Mouse (Mus musculus) adrenal gland, adult (tissue): ENCODE measurements around the gene Ncaph2.

Experiments used
- DNase-seq, 2 experiments: peaks; one replicate each; pipeline ENCODE4 v3.0.0; 2022 to 2023; ENCODE audit warnings: low spot score in 1 of 2; ENCODE audit not compliant: inconsistent age in 2 of 2

Ncaph2 gene

DNA sequence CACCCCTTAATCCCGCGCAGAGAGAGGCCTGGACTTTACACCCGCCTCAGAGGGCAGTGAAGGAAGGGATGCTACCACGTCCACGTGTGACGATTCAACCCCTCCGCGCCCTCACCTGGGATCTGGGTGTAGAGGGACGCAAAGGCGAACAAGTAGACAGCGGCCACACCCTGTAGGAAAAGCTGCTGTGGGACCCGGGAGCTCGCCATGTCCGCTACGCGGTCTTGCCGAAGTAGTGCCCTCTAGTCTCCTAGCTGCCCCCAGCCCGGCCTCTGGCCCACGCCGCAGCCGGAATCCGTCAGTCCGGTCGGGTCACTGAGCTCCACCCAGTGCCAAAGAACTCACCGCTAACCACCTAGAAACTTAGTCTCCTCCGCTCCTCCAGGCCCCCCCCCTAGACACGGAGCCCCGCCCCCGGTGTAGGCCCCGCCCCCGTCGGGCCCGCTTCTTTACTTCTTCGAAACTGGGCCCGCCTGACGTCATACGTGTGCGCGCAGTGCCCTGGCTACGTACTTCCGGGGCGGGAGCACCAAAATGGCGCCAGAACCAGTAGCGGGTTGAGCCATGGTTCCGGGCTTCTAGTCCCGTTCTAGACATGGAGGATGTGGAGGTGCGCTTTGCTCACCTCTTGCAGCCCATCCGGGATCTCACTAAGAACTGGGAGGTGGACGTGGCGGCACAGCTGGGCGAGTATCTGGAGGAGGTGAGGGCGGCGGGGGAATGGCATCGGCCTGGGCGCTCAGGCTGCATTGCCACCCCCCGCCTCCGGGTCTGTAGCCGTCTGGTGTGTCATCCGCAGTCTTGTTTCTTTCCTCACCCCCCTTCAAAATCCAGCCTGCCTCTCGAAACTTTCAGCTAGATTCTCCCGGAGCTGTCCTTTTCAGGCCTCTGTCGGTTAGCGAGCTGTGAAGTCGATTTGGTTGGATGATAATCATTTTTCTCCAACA is at the start of gene Ncaph2, which contains the start of gene Lmf2:
Gene Ncaph2 (plus strand): TSS at position 479 of the 947 bp plus-strand sequence.
Gene Lmf2 (minus strand): TSS at position 419 of the 947 bp plus-strand sequence.
- peak; percentile 95 to 98 for DNase-seq

DNA sequence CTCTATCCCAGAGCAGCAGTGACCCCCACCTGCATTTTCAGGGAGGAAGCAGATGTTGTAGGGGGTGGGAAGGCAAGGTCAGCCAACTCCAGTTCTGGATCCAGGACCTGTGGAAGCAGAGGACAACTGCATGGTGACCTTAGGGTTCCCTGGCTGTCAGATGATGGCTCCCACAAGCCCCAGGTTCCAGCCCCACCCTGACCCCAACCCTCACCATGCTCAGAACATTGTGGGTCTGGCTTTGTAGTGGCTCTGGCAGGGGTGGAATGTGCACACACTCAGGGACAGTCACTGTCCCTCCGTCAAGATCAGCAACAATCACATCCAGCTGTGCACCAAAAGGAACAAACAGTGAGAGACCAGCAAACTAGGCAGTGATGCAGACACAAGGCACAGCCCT is 49.6 kb upstream of the Ncaph2 start:
- no peak for DNase-seq

DNA sequence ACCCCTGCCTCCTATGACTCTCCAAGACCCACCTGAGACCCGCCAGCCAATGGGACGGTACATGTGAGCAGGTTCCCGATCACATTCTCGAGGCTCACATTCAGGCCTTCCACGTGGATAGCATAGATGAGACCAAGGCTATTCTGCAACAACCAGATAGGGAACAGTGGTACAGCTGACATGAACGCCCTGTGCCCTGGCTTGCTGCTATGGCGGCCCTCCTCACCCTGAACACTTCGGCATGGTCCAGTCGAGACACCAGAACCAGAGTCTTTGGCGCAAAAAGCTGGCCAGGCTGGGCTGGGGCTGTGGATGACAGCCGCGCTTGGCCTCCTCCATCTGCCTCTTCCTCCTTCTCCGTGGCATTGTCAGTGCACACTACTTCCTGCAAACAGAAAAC is 48.1 kb upstream of the Ncaph2 start:
- peak in 1 of 2 experiments; percentile 5 for DNase-seq

GRCm38 (mm10) chr15:89308406-89309139 is 46.9 kb upstream of the Ncaph2 start:
- peak in 1 of 2 experiments; percentile 5 for DNase-seq

DNA sequence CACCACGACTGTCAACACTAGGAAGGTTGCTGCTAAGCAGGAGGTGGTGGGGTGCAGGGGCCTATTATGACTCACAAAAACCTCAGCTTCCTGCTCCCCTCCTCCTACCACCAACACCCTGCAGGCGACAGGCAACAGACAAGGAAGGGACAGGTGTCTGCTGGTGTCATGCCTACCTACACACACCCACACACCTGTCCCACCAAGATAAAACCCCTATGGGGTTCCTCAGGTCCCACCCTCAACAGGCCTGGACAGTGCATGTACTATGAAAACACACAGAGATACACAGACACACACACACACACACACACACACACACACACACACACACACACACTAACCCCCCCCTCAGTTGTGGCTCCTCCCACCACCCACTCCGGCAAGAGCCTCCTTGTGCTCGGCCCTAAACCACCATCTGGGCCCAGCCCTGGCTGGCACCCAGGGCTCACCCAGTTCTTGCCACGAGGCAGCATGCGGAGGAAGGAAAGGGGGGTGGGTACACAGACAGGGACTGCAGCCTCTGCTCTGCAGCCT is 45.5 kb upstream of the Ncaph2 start:
- DNase-seq: peak; percentile 17 to 27

DNA sequence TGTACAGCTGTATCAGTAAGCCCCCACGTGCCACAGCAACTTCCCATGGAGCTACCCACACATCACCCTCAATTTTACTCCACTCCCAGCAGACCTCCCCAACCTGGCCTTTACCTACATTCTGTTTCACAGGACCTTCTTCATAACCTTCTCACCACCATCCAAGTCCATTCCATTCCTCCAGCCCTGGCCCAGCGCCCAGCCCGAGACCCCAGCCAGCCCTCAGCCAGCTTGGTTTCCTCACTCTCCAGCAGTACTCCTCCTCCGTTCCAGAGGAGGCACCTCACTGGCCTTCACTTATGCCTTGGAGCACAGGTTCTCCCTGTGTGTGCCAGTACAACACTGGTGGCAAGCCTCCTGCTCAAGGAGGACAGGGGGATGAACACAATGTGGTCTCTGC is 42.2 kb upstream of the Ncaph2 start:
- peak; percentile 21 to 40 for DNase-seq

- DNase-seq: peak in 1 of 2 experiments; percentile 52
These were observed 41.4 kb upstream of the Ncaph2 start for GRCm38 (mm10) chr15:89314107-89314506.

DNA sequence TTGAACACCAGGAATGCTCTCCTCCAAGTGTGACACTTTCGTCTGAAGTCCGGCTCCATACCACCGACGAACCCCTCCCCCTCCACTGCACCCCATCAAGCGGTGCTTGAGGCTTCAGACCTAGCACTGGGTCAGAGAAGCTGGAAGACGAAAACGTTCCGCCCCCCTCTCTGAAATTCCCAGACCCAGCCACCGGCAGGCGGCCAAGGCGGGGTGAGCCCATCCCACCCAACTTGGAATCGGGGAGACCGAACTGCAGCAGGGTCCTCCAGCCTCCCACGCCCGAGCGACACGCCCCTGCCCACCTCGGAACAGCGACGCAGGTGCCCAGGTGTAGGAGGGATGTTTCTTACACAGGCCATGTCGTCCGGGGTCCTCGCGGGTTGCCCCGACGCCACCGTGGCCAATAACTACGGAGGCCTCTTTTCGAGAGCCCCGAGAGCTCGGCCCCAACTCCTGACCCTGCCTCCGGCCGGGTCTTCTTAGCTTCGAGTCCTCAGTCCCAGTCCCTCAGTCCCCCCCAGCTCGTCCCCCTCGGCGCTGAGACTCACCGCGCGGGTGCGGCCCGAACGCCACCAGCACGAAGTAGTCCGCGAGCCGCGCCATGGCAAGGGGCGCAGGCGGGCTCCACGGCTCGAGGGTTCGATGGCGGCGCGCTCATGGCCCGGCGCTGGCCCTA is 40.9 kb upstream of the Ncaph2 start:
- DNase-seq: peak in 1 of 2 experiments; percentile 70

DNA sequence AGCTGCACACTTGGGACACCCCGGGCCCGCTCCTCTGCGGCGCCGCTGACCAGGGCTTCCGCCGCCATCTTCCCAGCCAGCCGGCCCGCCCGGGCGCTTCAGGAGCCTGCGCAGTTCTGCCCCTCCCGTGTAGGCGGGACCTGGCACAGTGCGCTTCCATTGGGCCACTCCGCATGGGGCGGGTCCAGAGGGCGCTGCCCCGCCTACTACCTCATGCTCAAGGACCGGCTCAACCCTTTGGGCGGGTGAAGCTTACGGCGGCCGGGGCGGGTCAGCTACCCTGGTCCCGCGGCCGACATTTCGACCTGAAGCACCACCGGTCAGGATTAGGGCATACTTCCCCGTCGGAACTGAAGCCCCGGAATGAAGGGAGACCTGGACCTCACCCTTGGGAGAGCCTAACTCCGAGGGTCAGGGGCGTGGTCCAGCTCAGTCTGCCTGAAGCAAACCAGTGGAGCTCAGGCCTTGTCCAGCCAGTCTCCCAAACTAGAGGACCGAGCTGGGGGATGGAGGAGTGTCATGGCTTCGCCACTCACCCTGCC is 40.3 kb upstream of the Ncaph2 start, which contains the start of gene Sbf1:
Gene Sbf1 (minus strand): TSS at position 122 of the 542 bp plus-strand sequence.
- peak; percentile 99 for DNase-seq

- DNase-seq: peak; percentile 23 to 50
These were observed 39.4 kb upstream of the Ncaph2 start for GRCm38 (mm10) chr15:89316146-89316545.

DNA sequence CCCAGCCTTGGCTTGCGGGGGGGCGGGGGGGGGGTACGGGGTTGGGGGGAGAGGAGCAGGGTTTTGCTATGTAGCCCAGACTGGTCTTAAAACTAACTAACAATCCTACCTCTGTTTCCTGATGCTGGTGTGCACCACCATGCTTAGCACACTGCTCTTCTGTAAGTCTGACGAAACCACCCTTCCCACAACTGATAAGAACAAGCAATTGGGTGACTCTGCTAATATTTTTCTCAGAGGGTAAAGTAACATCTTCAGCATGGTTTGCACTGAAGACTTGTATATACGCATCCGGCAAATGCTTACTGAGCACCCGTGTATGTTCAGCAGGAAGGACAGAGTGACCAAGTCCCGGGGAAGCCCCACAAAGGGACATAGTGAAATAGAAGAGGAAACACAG is 34.3 kb upstream of the Ncaph2 start:
- DNase-seq: no peak

DNA sequence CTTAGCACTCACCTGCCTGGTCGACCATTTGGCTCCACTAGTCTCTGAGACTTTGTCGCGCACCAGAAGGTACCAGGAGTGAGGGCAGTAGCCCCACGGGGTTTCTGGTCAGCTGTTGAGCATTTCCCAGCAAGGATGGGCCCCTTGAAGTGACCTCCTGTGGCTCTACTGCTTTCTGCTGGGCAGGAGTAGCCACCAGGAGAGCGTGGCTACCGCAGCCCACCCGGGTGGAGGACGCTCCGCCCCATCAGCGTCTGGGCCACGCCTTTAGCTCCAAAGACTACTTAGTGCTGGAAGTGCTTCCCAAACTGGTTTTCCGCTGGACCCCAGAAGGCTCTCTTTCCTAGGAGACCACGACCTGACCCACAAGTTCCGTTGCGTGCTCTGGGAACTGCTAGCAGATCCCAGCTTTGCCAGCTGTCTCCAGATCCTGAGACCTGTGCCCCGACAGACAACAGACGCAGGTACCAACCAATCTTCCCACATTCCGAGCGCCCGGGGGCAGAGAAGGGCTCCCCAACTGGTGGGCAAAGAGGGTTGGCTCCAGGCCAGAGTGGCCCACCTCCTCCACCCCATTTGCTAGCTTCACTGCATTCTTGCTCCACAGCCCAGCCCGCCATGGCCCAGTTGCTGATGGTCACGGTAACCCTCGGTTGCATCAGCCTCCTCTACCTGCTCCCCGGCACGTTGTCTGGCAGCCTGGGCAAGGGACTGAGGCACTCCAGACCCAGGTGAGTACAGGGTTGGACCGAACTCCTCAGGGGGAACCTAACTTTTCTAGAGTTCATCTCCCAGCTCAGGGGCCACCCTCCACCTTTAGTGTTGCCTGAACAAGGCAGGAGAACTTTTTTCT is 32.6 kb upstream of the Ncaph2 start, which contains the start of gene Adm2:
Gene Adm2 (plus strand): TSS at position 51 of the 853 bp plus-strand sequence.
- no peak for DNase-seq

DNA sequence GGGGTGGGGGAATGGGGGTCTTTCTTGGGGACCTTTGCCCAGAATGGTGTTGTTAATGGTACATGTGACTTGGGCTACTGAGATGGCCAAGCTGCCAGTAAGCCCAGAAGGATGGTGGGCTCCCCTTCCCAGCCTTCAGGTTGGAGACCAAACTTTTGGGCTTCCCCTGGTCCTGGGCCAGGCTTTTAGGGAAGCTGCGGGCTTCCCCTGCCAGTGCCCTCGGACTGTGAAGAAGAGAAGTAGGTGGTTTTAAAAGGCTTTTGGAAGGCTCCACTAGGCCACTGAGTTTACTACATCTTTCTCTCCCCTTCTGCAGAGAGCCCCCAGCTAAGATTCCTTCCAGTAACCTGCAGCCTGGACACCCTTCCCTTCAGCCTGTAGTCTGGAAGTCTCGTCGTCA is 31.9 kb upstream of the Ncaph2 start:
- no peak for DNase-seq

- no peak for DNase-seq
These were observed 29.1 kb upstream of the Ncaph2 start for GRCm38 (mm10) chr15:89326441-89326840.

- DNase-seq: no peak
These were observed 21.2 kb upstream of the Ncaph2 start, which contains the start of gene Miox for GRCm38 (mm10) chr15:89334271-89334670. Gene Miox (plus strand): TSS chr15:89334398.

DNA sequence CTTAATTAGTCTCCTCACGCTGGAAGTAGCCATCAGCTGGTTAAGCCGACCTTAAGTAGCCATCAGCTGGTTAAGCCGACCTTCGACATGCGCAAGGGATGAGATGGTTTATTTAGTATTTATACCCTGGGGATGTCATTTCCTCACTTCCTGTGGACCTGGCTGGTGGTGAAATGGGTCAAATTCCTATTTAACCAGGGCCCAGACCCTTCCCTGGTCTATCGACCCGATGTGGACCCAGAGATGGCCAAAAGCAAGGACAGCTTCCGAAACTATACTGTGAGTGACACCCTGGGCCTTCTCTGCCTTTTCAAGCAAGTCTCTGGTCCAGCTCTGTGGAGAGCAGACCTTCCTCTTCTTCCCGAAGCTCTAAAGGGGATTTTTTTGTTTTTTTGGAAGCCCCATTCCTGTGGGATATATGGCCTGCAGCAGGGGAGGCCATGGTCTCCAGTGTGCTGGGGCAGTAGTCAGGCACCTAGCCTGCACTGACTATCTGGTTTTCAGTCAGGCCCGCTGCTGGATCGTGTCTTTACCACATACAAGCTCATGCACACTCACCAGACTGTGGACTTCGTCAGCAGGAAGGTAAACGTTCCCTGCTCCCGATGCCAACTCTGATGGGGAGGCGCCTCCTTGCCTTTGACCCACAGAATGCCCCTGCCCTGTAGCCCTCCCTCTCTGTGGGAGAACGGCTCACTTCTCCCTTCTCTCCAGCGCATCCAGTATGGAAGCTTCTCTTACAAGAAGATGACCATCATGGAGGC is 20.6 kb upstream of the Ncaph2 start:
- DNase-seq: no peak

DNA sequence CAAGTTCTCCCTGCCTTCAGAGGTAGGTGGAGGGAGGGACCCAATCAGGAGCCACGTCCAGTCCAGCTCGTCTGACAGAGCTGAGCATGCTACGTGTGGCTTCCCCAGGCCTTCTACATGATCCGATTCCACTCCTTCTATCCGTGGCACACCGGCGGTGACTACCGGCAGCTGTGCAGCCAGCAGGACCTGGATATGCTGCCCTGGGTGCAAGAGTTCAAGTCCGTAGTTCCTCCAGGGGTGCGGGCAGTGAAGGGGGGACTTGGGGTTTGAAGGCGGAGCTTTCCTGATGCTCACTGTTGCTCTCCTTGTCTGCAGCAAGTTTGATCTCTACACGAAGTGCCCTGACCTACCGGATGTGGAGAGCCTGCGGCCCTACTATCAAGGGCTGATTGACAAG is 19.1 kb upstream of the Ncaph2 start:
- DNase-seq: no peak

- no peak for DNase-seq
These were observed 15.8 kb upstream of the Ncaph2 start for GRCm38 (mm10) chr15:89339696-89340095.

DNA sequence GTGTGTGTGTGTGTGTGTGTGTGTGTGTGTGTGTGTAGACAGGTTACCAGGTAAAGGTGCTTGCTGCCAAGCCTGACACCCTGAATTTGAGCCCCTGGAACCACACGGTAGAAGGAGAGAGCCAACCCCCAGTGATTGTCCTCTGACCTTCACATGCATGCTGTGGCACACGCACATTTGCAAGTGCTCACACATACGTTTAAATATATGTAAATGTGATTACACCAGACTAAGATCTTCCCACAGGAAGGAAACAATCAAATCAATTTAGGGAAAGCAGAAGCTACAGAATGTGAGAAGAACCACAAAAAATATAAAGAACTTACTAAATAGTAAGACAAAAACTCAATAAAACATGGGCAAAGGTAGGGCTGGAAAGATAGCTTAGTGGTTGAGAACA is 15.4 kb upstream of the Ncaph2 start:
- no peak for DNase-seq
